Mouse (Mus musculus): ENCODE measurements at regions not wholly inside any gene's neighbourhood (a gene's known extent, or its start where the extent isn't known, plus 50 kb on each side); places are given as distances from the start of the nearest gene placed in this dataset.
A peak's percentile ranks its signal among the peaks of the same experiment; 100 is the strongest.

GRCm38 (mm10) chr2:55817273-55817672, 381.5 kb downstream of the Kcnj3 start:
- Histone ChIP-seq H3K4me1 (ENCODE audit: control insufficient read depth, insufficient read depth, low read length) (no peaks in the 10 kb centered on the region), H3K4me3 (replicated peaks; ENCODE audit: insufficient read depth, low read depth, low read length) (no peak overlapping the region), H3K27me3 (ENCODE audit: control insufficient read depth, insufficient read depth, low read length) (no peaks in the 10 kb centered on the region), H3K27ac (ENCODE audit: insufficient read depth, low read length) (no peak overlapping the region)
- no peak for DNase-seq
- 95% methylated on average over 1 of the region's 1 CpGs for WGBS
- TF ChIP-seq CTCF (IDR thresholded peaks at IDR 0.05; ENCODE audit: borderline replicate concordance, insufficient read depth, low read depth, low read length) (no peak), POLR2A (IDR thresholded peaks at IDR 0.05; ENCODE audit: borderline replicate concordance, insufficient read depth, low read length) (no peak)

GRCm38 (mm10) chr2:55818220-55818619, 382.4 kb downstream of the Kcnj3 start:
- peak overlapping the region; percentile 39 for H3K4me3 ChIP-seq (replicated peaks; ENCODE audit: insufficient read depth, low read depth, low read length)
- no peaks in the 10 kb centered on the region for H3K4me1 ChIP-seq (ENCODE audit: control insufficient read depth, insufficient read depth, low read length)
- TF ChIP-seq POLR2A (IDR thresholded peaks at IDR 0.05; ENCODE audit: borderline replicate concordance, insufficient read depth, low read length) = no peak
- no peak for TF ChIP-seq CTCF (IDR thresholded peaks at IDR 0.05; ENCODE audit: borderline replicate concordance, insufficient read depth, low read depth, low read length)
- DNase-seq = peak; percentile 37 to 66
- no peaks in the 10 kb centered on the region for H3K27me3 ChIP-seq (ENCODE audit: control insufficient read depth, insufficient read depth, low read length)
- no peak overlapping the region for H3K27ac ChIP-seq (ENCODE audit: insufficient read depth, low read length)
- WGBS = 3% methylated on average over 7 of the region's 7 CpGs

- no peak for TF ChIP-seq CTCF (IDR thresholded peaks at IDR 0.05; ENCODE audit: borderline replicate concordance, insufficient read depth, low read depth, low read length)
- no peak for TF ChIP-seq POLR2A (IDR thresholded peaks at IDR 0.05; ENCODE audit: borderline replicate concordance, insufficient read depth, low read length)
- H3K4me3 ChIP-seq (replicated peaks; ENCODE audit: insufficient read depth, low read depth, low read length) = no peak overlapping the region
- H3K27me3 ChIP-seq (ENCODE audit: control insufficient read depth, insufficient read depth, low read length) = no peaks in the 10 kb centered on the region
- no peaks in the 10 kb centered on the region for H3K4me1 ChIP-seq (ENCODE audit: control insufficient read depth, insufficient read depth, low read length)
- no peak overlapping the region for H3K27ac ChIP-seq (ENCODE audit: insufficient read depth, low read length)
- DNase-seq = no peak
Observed at GRCm38 (mm10) chr2:55822726-55823125, 387.0 kb downstream of the Kcnj3 start.

GRCm38 (mm10) chr2:55841521-55841920, 405.8 kb downstream of the Kcnj3 start:
- no peak overlapping the region for H3K4me3 ChIP-seq (replicated peaks; ENCODE audit: insufficient read depth, low read depth, low read length)
- 65% methylated on average over 1 of the region's 1 CpGs for WGBS
- H3K4me1 ChIP-seq (ENCODE audit: control insufficient read depth, insufficient read depth, low read length) = no peaks in the 10 kb centered on the region
- peak; percentile 44 to 54 for DNase-seq
- TF ChIP-seq CTCF (IDR thresholded peaks at IDR 0.05; ENCODE audit: borderline replicate concordance, insufficient read depth, low read depth, low read length) (peak; percentile 68; the same call in 1 of the 2 replicates), POLR2A (IDR thresholded peaks at IDR 0.05; ENCODE audit: borderline replicate concordance, insufficient read depth, low read length) (no peak)
- no peaks in the 10 kb centered on the region for H3K27me3 ChIP-seq (ENCODE audit: control insufficient read depth, insufficient read depth, low read length)
- H3K27ac ChIP-seq (ENCODE audit: insufficient read depth, low read length) = no peak overlapping the region

- H3K27ac ChIP-seq (ENCODE audit: insufficient read depth, low read length) = no peak overlapping the region
- TF ChIP-seq CTCF (IDR thresholded peaks at IDR 0.05; ENCODE audit: borderline replicate concordance, insufficient read depth, low read depth, low read length) (no peak), POLR2A (IDR thresholded peaks at IDR 0.05; ENCODE audit: borderline replicate concordance, insufficient read depth, low read length) (no peak)
- no peaks in the 10 kb centered on the region for H3K4me1 ChIP-seq (ENCODE audit: control insufficient read depth, insufficient read depth, low read length)
- H3K4me3 ChIP-seq (replicated peaks; ENCODE audit: insufficient read depth, low read depth, low read length) = no peak overlapping the region
- H3K27me3 ChIP-seq (ENCODE audit: control insufficient read depth, insufficient read depth, low read length) = no peaks in the 10 kb centered on the region
- 58% methylated on average over 3 of the region's 3 CpGs for WGBS
- DNase-seq = no peak
Observed at GRCm38 (mm10) chr2:55846832-55847382, 411.1 kb downstream of the Kcnj3 start.

- Histone ChIP-seq H3K4me3 (replicated peaks; ENCODE audit: insufficient read depth, low read depth, low read length) (no peak overlapping the region), H3K27ac (ENCODE audit: insufficient read depth, low read length) (no peak overlapping the region), H3K4me1 (ENCODE audit: control insufficient read depth, insufficient read depth, low read length) (no peaks in the 10 kb centered on the region), H3K27me3 (ENCODE audit: control insufficient read depth, insufficient read depth, low read length) (no peaks in the 10 kb centered on the region)
- DNase-seq = no peak
- WGBS = 45% methylated on average over 1 of the region's 1 CpGs
- TF ChIP-seq CTCF (IDR thresholded peaks at IDR 0.05; ENCODE audit: borderline replicate concordance, insufficient read depth, low read depth, low read length) = no peak
- TF ChIP-seq POLR2A (IDR thresholded peaks at IDR 0.05; ENCODE audit: borderline replicate concordance, insufficient read depth, low read length) = no peak
Observed at GRCm38 (mm10) chr2:55862479-55862878, 426.7 kb downstream of the Kcnj3 start.

GRCm38 (mm10) chr2:55889976-55890375, 454.2 kb downstream of the Kcnj3 start:
- WGBS = 41% methylated on average over 2 of the region's 2 CpGs

GRCm38 (mm10) chr2:55892821-55893535, 457.2 kb downstream of the Kcnj3 start:
- peak in 1 of 2 experiments; percentile 38 for DNase-seq
- Histone ChIP-seq H3K27ac (ENCODE audit: insufficient read depth, low read length) (no peak overlapping the region), H3K4me1 (ENCODE audit: control insufficient read depth, insufficient read depth, low read length) (no peaks in the 10 kb centered on the region), H3K4me3 (replicated peaks; ENCODE audit: insufficient read depth, low read depth, low read length) (no peak overlapping the region), H3K27me3 (ENCODE audit: control insufficient read depth, insufficient read depth, low read length) (no peaks in the 10 kb centered on the region; the same call in 1 of the 2 replicates)
- TF ChIP-seq POLR2A (IDR thresholded peaks at IDR 0.05; ENCODE audit: borderline replicate concordance, insufficient read depth, low read length) (no peak), CTCF (IDR thresholded peaks at IDR 0.05; ENCODE audit: borderline replicate concordance, insufficient read depth, low read depth, low read length) (no peak)
- WGBS = 22% methylated on average over 1 of the region's 1 CpGs

More at GRCm38 (mm10) chr2:55889976-55890375, 454.2 kb downstream of the Kcnj3 start:
- no peak overlapping the region for H3K27ac ChIP-seq (ENCODE audit: insufficient read depth, low read length)
- no peak overlapping the region for H3K4me3 ChIP-seq (replicated peaks; ENCODE audit: insufficient read depth, low read depth, low read length)
- TF ChIP-seq POLR2A (IDR thresholded peaks at IDR 0.05; ENCODE audit: borderline replicate concordance, insufficient read depth, low read length) = no peak
- no peak for TF ChIP-seq CTCF (IDR thresholded peaks at IDR 0.05; ENCODE audit: borderline replicate concordance, insufficient read depth, low read depth, low read length)
- no peak for DNase-seq
- no peaks in the 10 kb centered on the region for H3K4me1 ChIP-seq (ENCODE audit: control insufficient read depth, insufficient read depth, low read length)
- H3K27me3 ChIP-seq (ENCODE audit: control insufficient read depth, insufficient read depth, low read length) = no peaks in the 10 kb centered on the region
